Mouse (Mus musculus) midbrain, embryonic 10.5 days (tissue): Measurements from ENCODE around the gene Mettl18. TPM values are rescaled to one million over a fixed set of nuclear protein-coding genes. Genes with fewer than 3 reads are reported as not detected.
"Not testable (repeated sequence)": the region's sequence is repeated elsewhere in the genome, so short reads cannot be mapped to it uniquely, and the experiment has no call there.

ENCODE experiments used
- DNase-seq: peaks from one replicate; pipeline ENCODE4 v3.0.0-alpha.2; 2017; ENCODE audit warnings: low spot score
- H3K27ac ChIP-seq: fragments of 300-500 bp; sonication (generic); replicated peaks from 2 replicates; pipeline ENCODE4 v1.5.1; 2016; ENCODE audit warnings: mild to moderate bottlenecking
- H3K27me3 ChIP-seq: fragments of 300-500 bp; sonication (generic); 2 replicates; pipeline ENCODE4 v1.6.1; 2016; ENCODE audit warnings: low read depth, mild to moderate bottlenecking; ENCODE audit not compliant: poor library complexity, severe bottlenecking
- H3K36me3 ChIP-seq: fragments of 300-500 bp; sonication (generic); 2 replicates; pipeline ENCODE4 v1.6.1; 2016; ENCODE audit warnings: mild to moderate bottlenecking, moderate library complexity
- H3K4me1 ChIP-seq: fragments of 300-500 bp; sonication (generic); 2 replicates; pipeline ENCODE4 v1.6.1; 2016
- H3K4me3 ChIP-seq: fragments of 300-500 bp; sonication (generic); 2 replicates; pipeline ENCODE4 v1.5.1; 2016; ENCODE audit warnings: mild to moderate bottlenecking, moderate library complexity
- H3K9me3 ChIP-seq: fragments of 300-500 bp; sonication (generic); replicated peaks from 2 replicates; pipeline ENCODE4 v1.6.1; 2016; ENCODE audit warnings: mild to moderate bottlenecking
- WGBS: fragments of 180-500 bp; shearing (Covaris S2); methylation state at CpG from one replicate; pipeline ENCODE4 v1.1.7; 2016; 5-methylcytosine and 5-hydroxymethylcytosine counted together
- polyA plus RNA-seq: library from polyadenylated mRNA; unstranded; fragments of >200 nt; fragmentation: Nextera tagmentation; extraction: Ambion mirVana; gene quantifications from 2 replicates; pipeline ENCODE4 v1.2.1, GENCODE M21; 2016

The Mettl18 gene
- polyA plus RNA-seq, 1 experiment from 2014 or later: 11.3 TPM

DNA sequence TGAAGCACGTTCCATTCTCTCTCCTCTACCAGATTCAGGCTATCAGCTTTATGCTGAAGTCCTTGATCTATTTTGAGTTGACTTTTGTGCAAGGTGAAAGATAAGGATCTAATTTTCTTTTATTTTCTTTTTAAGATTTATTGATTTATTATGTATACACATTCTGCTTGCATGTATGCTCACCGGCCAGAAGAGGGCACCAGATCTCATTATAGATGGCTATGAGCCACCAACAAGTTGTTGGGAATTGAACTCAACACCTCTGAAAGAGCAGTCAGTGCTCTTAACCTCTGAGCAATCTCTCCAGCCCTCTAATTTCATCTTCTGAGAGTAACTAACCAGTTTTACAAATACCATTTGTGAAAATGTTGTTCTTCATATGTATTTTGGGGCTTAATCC, 14.5 kb downstream of the Mettl18 start:
- no peaks in the 10 kb centered on the region for H3K9me3 ChIP-seq
- DNase-seq: no peak
- 46% methylated on average over 2 of the region's 2 CpGs for WGBS

DNA sequence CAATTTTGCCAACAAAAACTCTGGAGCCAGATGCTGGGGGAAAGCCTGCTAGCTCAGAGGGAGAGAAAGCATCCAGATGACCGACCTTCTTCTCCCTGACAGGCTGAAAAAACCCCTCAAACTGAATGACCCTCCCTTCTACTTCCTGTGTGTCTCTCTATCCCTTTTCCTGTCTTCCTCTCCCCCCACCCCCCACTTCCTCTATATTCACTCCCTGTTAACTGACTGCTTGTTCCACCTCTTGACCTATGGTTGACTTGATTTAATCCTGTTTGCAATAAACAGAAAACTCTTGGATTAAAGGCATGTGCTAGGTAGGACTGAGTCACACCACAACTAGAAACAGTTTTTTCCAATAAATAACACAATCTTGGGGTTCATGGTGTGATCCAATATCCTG, 19.9 kb downstream of the Mettl18 start:
- Histone ChIP-seq H3K9me3 (no peaks in the 10 kb centered on the region), H3K4me3 (no peak overlapping the region), H3K4me1 (peaks cover under 1% of the 10 kb centered on the region; the same call in 1 of the 2 replicates), H3K27ac (no peak overlapping the region), H3K36me3 (no peaks in the 10 kb centered on the region), H3K27me3 (no peaks in the 10 kb centered on the region)
- no peak for DNase-seq
- 88% methylated on average over 1 of the region's 1 CpGs for WGBS

More for the DNA sequence above, 14.5 kb downstream of the Mettl18 start:
- no peak overlapping the region for H3K4me3 ChIP-seq
- no peak overlapping the region for H3K27ac ChIP-seq
- H3K27me3 ChIP-seq: no peaks in the 10 kb centered on the region
- no peaks in the 10 kb centered on the region for H3K4me1 ChIP-seq
- no peaks in the 10 kb centered on the region for H3K36me3 ChIP-seq

- 91% methylated on average over 16 of the region's 16 CpGs for WGBS
Measured at GRCm38 (mm10) chr1:164018221-164018896, 23.7 kb downstream of the Mettl18 start.

GRCm38 (mm10) chr1:164019789-164020188, 25.1 kb downstream of the Mettl18 start:
- H3K36me3 ChIP-seq: no peaks in the 10 kb centered on the region
- H3K4me3 ChIP-seq: no peak overlapping the region
- H3K27me3 ChIP-seq: no peaks in the 10 kb centered on the region
- peaks cover 7% of the 10 kb centered on the region; the same call in 1 of the 2 replicates for H3K4me1 ChIP-seq
- no peak for DNase-seq
- no peaks in the 10 kb centered on the region for H3K9me3 ChIP-seq
- H3K27ac ChIP-seq: no peak overlapping the region
- WGBS: 60% methylated on average over 6 of the region's 6 CpGs

More at GRCm38 (mm10) chr1:164018221-164018896, 23.7 kb downstream of the Mettl18 start:
- Histone ChIP-seq H3K27ac (no peak overlapping the region), H3K4me1 (peaks cover 7% of the 10 kb centered on the region; the same call in 1 of the 2 replicates), H3K27me3 (no peaks in the 10 kb centered on the region), H3K36me3 (no peaks in the 10 kb centered on the region), H3K9me3 (no peaks in the 10 kb centered on the region), H3K4me3 (no peak overlapping the region)
- DNase-seq: no peak

- not testable (repeated sequence) for DNase-seq, H3K36me3 ChIP-seq, H3K9me3 ChIP-seq, H3K27ac ChIP-seq, H3K4me1 ChIP-seq, H3K27me3 ChIP-seq, H3K4me3 ChIP-seq
- 91% methylated on average over 3 of the region's 3 CpGs for WGBS
Measured at GRCm38 (mm10) chr1:164020746-164021145, 26.1 kb downstream of the Mettl18 start.

DNA sequence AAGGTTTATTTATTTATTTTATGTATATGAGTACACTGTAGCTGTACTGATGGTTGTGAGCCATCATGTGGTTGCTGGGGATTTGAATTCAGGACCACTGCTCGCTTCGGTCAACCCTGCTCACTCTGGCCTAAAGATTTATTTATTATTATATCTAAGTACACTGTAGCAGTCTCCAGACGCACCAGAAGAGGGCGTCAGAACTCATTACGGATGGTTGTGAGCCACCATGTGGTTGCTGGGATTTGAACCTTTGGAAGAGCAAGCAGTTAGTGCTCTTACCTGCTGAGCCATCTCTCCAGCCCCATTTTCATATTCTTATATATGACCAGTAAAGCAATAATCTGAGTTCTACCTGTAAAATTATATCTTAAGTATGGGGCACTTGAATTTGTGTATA, 27.4 kb downstream of the Mettl18 start:
- not testable (repeated sequence) for DNase-seq, H3K4me3 ChIP-seq, H3K27me3 ChIP-seq, H3K9me3 ChIP-seq, H3K36me3 ChIP-seq, H3K4me1 ChIP-seq, H3K27ac ChIP-seq
- 83% methylated on average over 5 of the region's 5 CpGs for WGBS

DNA sequence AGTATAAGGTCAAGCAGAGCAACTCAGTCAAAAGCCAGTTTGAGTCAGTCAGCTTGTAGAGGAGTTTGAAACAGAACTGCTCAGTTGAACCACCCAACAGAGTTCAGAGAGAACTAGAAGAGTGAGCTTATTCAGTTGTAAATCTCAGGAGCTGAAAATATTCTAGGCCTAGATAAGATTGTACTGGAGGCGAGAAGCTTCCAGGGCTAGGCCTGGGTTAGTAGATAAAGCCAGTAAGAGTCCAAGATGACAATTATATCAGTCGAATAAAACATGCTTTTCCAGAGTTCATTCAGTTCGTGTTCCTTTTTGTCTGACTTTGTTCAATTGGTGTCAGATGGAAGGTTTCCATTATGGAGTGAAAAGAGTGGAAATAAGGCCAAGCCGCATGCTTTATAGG, 31.0 kb downstream of the Mettl18 start:
- Histone ChIP-seq H3K27ac (no peak overlapping the region), H3K27me3 (no peaks in the 10 kb centered on the region), H3K4me3 (no peak overlapping the region), H3K36me3 (no peaks in the 10 kb centered on the region), H3K4me1 (no peaks in the 10 kb centered on the region), H3K9me3 (no peaks in the 10 kb centered on the region)
- 83% methylated on average over 4 of the region's 4 CpGs for WGBS
- DNase-seq: no peak

DNA sequence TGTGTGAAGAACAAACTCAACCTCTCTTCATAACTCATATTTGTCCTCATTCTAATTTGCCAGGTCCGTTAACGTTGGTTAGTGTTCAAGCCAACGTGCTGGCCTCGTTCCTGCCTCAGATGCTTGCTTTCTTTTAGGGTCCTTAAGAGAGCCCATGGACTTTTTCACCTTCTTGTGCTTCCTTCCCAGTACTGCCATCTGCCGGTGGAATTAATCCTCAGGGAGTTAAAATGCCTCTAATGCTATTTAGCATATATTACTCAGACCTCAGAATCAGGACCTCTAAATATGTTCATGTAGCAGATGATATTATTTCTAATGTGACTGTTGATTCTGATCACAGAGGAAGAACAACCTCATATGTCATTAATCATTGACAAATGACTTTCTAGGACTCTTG, 32.7 kb downstream of the Mettl18 start:
- no peaks in the 10 kb centered on the region for H3K27me3 ChIP-seq
- H3K36me3 ChIP-seq: no peaks in the 10 kb centered on the region
- no peaks in the 10 kb centered on the region for H3K9me3 ChIP-seq
- no peak overlapping the region for H3K27ac ChIP-seq
- H3K4me3 ChIP-seq: no peak overlapping the region
- 60% methylated on average over 5 of the region's 5 CpGs for WGBS
- DNase-seq: no peak
- H3K4me1 ChIP-seq: no peaks in the 10 kb centered on the region

DNA sequence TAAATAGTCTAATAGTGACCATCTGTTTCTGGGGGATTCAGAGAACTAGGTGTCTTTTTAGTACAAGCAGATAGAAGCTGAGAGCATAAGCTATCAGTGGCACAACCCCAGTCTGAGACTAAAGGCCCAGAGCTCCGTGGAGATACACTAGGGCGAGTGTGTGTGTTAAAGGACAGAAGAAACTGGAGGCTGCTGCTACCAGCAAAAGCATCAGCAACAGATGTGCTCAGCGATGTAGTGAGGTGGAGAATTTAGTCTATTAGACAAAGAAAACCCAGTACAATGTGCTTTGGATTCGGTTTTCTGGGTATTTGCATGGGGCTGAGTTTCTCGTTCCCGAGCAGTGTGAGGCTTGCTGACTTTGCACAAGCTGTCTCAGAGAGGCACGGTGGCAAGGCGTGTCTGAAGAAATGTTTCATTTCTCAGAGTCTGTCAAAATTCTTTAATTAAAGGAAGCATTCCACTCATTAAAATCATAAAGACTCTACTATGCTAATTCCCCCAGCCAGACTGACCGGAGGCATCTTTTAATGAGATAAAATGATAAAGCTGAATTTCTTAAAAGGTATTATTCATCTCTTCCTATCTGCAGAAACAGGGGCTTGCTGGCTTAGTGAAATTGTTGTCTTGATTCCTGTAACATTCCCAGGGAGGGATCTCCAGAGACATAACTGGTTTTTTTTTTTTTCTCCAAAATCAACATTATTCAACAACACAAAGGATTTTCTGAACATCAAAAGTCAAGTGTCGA, 45.9 kb downstream of the Mettl18 start:
- H3K36me3 ChIP-seq: no peaks in the 10 kb centered on the region
- no peak for DNase-seq
- no peaks in the 10 kb centered on the region for H3K27me3 ChIP-seq
- no peak overlapping the region for H3K27ac ChIP-seq
- H3K4me3 ChIP-seq: no peak overlapping the region
- 86% methylated on average over 10 of the region's 10 CpGs for WGBS
- no peaks in the 10 kb centered on the region for H3K9me3 ChIP-seq
- H3K4me1 ChIP-seq: no peaks in the 10 kb centered on the region

DNA sequence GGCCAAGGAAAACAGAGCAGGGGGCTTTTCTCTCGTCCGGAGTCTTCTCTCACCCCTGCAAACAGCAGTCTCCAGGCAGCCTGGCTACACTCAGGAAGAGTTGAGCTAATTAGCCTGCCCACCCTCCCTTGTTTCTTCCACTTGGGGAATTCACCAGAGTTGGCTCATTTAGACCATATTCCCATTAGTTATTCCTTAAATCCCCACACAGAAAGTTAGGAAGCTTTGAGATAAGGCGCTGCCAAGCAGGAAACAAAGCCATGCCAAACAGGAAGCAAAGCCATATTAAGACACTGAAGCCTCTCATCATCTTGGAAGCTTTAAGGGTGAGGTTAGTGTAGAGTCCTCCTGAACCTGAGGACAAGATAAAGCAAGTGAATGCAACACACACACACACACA, 48.9 kb downstream of the Mettl18 start:
- Histone ChIP-seq H3K9me3 (no peaks in the 10 kb centered on the region), H3K36me3 (no peaks in the 10 kb centered on the region), H3K4me3 (no peak overlapping the region), H3K27ac (no peak overlapping the region), H3K27me3 (no peaks in the 10 kb centered on the region), H3K4me1 (peaks cover under 1% of the 10 kb centered on the region; the same call in 1 of the 2 replicates)
- DNase-seq: no peak
- 74% methylated on average over 3 of the region's 3 CpGs for WGBS

Other genes starting within 250 kb of the Mettl18 start
- gene Kifap3, start 215.3 kb upstream of the Mettl18 start, polyA plus RNA-seq: 30.6 and 35.3 TPM in 2 replicates
- 17.3 and 17.4 TPM in 2 replicates for gene Scyl3, start 65.8 kb upstream of the Mettl18 start, polyA plus RNA-seq
- 38.1 and 44.1 TPM in 2 replicates for gene BC055324, start 93 bp upstream of the Mettl18 start, polyA plus RNA-seq
- not detected in 2 replicates for gene Sele, start 53.3 kb downstream of the Mettl18 start, polyA plus RNA-seq
- 0.27 TPM in 1 of 2 replicates, not detected in the other for gene Sell, start 67.1 kb downstream of the Mettl18 start, polyA plus RNA-seq
- 0.05 TPM in 1 of 2 replicates, not detected in the other for gene Selp, start 120.4 kb downstream of the Mettl18 start, polyA plus RNA-seq
- 0.36 and 0.52 TPM in 2 replicates for gene F5, start 156.9 kb downstream of the Mettl18 start, polyA plus RNA-seq